19 mouse cellular contexts compared by ENCODE assay signal in the genomic region with DNA sequence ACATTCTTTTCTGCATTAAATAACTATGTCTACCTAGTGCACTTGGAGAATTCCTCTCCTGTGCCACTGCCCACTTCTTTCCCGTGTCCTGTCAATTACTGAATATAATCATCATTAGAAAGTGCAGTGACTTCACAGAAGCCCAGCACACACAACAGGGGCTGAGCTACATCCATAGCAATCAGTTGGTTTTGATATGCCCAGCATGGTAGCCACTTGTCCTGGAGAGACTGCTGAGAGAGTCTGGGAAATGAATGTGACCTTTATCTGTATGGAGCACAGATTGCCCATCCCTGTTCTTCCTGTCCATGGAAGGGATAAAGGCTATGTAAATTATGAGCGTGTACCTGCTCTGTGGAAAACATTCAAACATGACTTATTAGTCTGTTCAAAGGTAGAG.
DNase-seq lines count a peak whose midpoint lies in the region.
"Had no signal": no experiment of that assay in that cellular context is flagged by ENCODE, and none has a peak within 500 bp of the region (broad histone marks: within the 10 kb centered on the region; RNA-seq: fewer than 3 reads in every experiment).

No protein-coding gene starts in this region.

- intact Hi-C loops in left cerebral cortex, postnatal 10 days (cut with DNase I): no loop called here

- DNase-seq in ES-CJ7 (ENCODE audit: low read depth, low spot score) (peak; percentile 10), R1 (ENCODE audit: low read depth, low spot score) (peak; percentile 62), ZHBTc4 (ENCODE audit: low read depth, low spot score) (peak; percentile 35)
- no peak for DNase-seq in layer of hippocampus, postnatal 25 days (ENCODE audit: extremely low spot score in 1 of 2, low spot score in 1 of 2)
- DNase-seq in heart, adult 8-10 months (ENCODE audit: low spot score): no peak
- no peak for DNase-seq in left cerebral cortex, postnatal 10 days (ENCODE audit: extremely low spot score in 1 of 2, low spot score in 2 of 2)
- DNase-seq: adrenal gland, adult 2 months; adrenal gland, adult 8-10 months; adrenal gland, postnatal 10 days; adrenal gland, postnatal 14 days; adrenal gland, postnatal 25 days; adrenal gland, postnatal 36 days; B cell, adult 2 months; cerebellum, adult 11 months; cerebellum, adult 11-12 months; cerebellum, adult 18-20 months; cerebellum, adult 2 months; cerebellum, adult 8-10 months; cerebellum, adult 9-10 months had no signal

Comparison
In these comparisons a context has a peak if more than half of its experiments do, and no peak if none do; other contexts are left out.
1. DNase-seq: peak in ES-CJ7 (single experiment), R1 (single experiment) and ZHBTc4 (single experiment); none in layer of hippocampus, postnatal 25 days (0 of 2), heart, adult 8-10 months (single experiment) and left cerebral cortex, postnatal 10 days (0 of 2).